Mouse (Mus musculus): Measurements from ENCODE around the gene Ap3m1. TPM values are rescaled to one million over a fixed set of nuclear protein-coding genes. Genes with fewer than 3 reads are reported as not detected.

Gene Ap3m1
- total RNA-seq, 2 experiments from 2014 or later: 69.6 to 70.4 TPM

Other genes with a start within 250 kb of the Ap3m1 start
- gene Plau, start 215.8 kb downstream of the Ap3m1 start, total RNA-seq (2021): 1 to 10 TPM; 5.9 to 7.8 TPM
- 10 to 100 TPM; 24.0 to 24.7 TPM for gene Vcl, start 123.1 kb downstream of the Ap3m1 start, total RNA-seq (2021)
- 10 to 100 TPM; 66.5 to 76.3 TPM for gene Adk, start 66 bp upstream of the Ap3m1 start, total RNA-seq (2021)

Data from left cerebral cortex, postnatal 25 days (tissue).